Mouse (Mus musculus): ENCODE data around the gene Bsnd.
A peak's percentile ranks its signal among the peaks of the same experiment; 100 is the strongest.

Bsnd gene

GRCm38 (mm10) chr4:106483215-106483727 is 8.8 kb downstream of the Bsnd start:
- no peak for DNase-seq (ENCODE audit: low spot score in 2 of 2)

GRCm38 (mm10) chr4:106480545-106480944 is 11.5 kb downstream of the Bsnd start:
- no peak for DNase-seq (ENCODE audit: low spot score in 2 of 2)

- peak; percentile 33 to 65 for DNase-seq (ENCODE audit: low spot score in 2 of 2)
Observed at GRCm38 (mm10) chr4:106474241-106474640, 17.8 kb downstream of the Bsnd start.

GRCm38 (mm10) chr4:106472335-106472734 is 19.7 kb downstream of the Bsnd start:
- DNase-seq (ENCODE audit: low spot score in 2 of 2), result peak; percentile 13 to 55

GRCm38 (mm10) chr4:106470921-106471320 is 21.2 kb downstream of the Bsnd start:
- DNase-seq (ENCODE audit: low spot score in 2 of 2), result no peak

GRCm38 (mm10) chr4:106467420-106468110 is 24.5 kb downstream of the Bsnd start:
- DNase-seq (ENCODE audit: low spot score in 2 of 2), result no peak

GRCm38 (mm10) chr4:106463174-106463801 is 28.8 kb downstream of the Bsnd start:
- no peak for DNase-seq (ENCODE audit: low spot score in 2 of 2)

GRCm38 (mm10) chr4:106462524-106462923 is 29.6 kb downstream of the Bsnd start:
- DNase-seq (ENCODE audit: low spot score in 2 of 2), result no peak

- no peak for DNase-seq (ENCODE audit: low spot score in 2 of 2)
Observed at GRCm38 (mm10) chr4:106462016-106462415, 30.1 kb downstream of the Bsnd start.

GRCm38 (mm10) chr4:106454541-106454940 is 37.5 kb downstream of the Bsnd start:
- DNase-seq (ENCODE audit: low spot score in 2 of 2), result no peak

- no peak for DNase-seq (ENCODE audit: low spot score in 2 of 2)
Observed at GRCm38 (mm10) chr4:106453516-106453915, 38.6 kb downstream of the Bsnd start.

GRCm38 (mm10) chr4:106453108-106453507 is 39.0 kb downstream of the Bsnd start:
- DNase-seq (ENCODE audit: low spot score in 2 of 2), result no peak

GRCm38 (mm10) chr4:106452401-106452800 is 39.7 kb downstream of the Bsnd start:
- no peak for DNase-seq (ENCODE audit: low spot score in 2 of 2)

- no peak for DNase-seq (ENCODE audit: low spot score in 2 of 2)
Observed at GRCm38 (mm10) chr4:106449306-106449705, 42.8 kb downstream of the Bsnd start.

GRCm38 (mm10) chr4:106443182-106443581 is 48.9 kb downstream of the Bsnd start:
- no peak for DNase-seq (ENCODE audit: low spot score in 2 of 2)

- no peak for DNase-seq (ENCODE audit: low spot score in 2 of 2)
Observed at GRCm38 (mm10) chr4:106438763-106439162, 53.3 kb downstream of the Bsnd start.

GRCm38 (mm10) chr4:106437207-106437606 is 54.9 kb downstream of the Bsnd start:
- no peak for DNase-seq (ENCODE audit: low spot score in 2 of 2)

- peak in 1 of 2 experiments; percentile 25 for DNase-seq (ENCODE audit: low spot score in 2 of 2)
Observed at GRCm38 (mm10) chr4:106436475-106436874, 55.6 kb downstream of the Bsnd start.

- no peak for DNase-seq (ENCODE audit: low spot score in 2 of 2)
Observed at GRCm38 (mm10) chr4:106435426-106435825, 56.7 kb downstream of the Bsnd start.

All from thymus, postnatal 10 days (tissue).